Mouse (Mus musculus): ENCODE measurements around the gene Mcrip2. TPM values are rescaled to one million over a fixed set of nuclear protein-coding genes. Genes with fewer than 3 reads are reported as not detected.
A peak's percentile ranks its signal among the peaks of the same experiment; 100 is the strongest.

Gene Mcrip2
- total RNA-seq, 2 experiments from 2014 or later: 4.2 TPM; not detected in 1

DNA sequence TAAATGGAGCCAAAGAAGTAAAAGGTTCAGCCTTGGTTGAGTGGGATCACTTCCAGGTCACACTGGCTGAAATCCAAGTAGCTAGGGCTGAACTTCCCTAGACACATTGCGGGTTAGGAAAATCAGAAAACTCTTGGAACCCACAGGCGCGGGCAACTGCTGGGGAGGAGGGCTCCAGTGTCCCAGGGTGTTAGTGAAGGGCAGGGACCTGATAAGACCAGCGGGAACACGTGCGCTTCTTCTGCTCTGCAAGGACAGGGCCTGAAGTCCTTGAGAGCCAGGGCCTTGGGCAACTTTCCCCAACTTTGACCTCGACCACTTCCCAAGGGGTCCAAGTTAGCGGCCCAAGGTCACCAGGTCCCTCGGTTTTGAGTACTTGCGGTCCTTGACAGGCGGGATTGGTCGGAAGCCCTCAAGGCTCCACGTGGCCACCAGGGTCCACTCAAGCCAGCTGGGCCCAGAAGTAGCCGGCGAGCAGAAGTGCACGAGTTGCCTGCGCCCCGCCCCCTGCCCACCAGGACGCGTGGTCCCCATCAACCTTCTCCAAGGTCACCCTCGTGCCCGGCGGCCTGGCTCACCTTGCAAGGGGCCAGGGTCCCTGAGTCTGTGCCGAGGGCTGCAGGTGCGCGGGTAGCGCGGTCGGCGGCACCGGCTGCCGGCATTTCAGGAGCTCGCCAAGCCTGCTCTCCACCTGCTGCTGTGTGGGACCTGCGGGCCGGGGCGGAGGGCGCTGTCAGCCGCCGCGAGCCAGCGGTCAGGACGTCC is 546 bp downstream of the Mcrip2 start:
- ATAC-seq (replicated peaks; ENCODE audit: low FRiP score, poor library complexity, severe bottlenecking): peak; percentile 61

DNA sequence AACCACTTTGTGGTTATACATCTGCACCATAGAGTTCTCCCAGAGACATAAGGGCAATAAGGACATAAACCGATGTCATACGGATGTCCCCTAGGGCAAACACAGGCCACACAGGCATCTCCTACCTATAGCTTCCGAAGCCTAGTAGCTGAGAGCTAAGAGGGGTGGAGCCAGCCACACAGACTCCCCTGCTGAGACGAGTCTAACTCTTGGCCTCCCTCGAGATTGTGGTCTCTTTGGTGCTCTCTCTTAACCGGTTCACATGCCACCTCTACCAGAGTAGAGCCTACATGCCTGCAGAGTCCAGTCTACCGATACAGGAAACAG is 1.1 kb downstream of the Mcrip2 start:
- no peak for ATAC-seq (replicated peaks; ENCODE audit: low FRiP score, poor library complexity, severe bottlenecking)

DNA sequence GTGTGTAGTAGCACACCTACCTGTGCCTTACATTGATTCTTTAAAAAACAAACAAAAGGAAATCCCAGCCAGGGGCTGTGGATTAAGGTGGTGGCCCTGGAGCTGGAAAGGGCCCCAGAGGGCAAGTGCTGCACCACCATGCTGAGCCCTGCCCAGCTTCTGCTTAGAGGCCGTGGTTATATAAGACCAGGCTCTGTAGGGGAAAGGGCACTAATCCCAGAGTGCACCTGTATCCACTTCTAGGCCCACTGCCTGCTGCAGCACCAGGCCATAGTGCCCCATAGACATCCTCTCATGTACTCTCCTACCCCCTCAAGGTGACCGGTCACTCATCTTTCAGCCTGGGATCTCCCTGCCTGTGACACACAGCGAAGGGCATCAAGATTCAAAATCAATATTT is 2.4 kb downstream of the Mcrip2 start:
- ATAC-seq (replicated peaks; ENCODE audit: low FRiP score, poor library complexity, severe bottlenecking): no peak

DNA sequence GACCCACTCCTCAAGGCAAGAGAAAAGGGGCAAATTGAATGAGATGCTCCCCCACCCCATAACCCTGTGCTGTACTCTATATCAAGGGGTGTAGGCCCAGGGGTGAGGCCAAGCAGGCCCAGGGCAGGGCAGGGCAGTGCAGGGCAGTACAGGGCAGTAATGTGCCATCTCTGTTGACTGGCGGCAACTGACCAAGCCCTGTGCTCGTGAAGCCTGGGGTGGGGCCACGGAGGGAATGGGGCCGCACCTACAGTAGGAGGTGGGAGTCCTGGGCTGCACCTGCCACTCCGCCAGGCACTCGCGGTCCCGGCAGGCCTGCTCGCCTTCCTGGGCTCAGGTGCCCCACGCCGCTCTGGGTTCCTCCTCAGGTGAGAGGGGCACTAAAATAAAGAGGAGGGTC is 3.3 kb downstream of the Mcrip2 start:
- ATAC-seq (replicated peaks; ENCODE audit: low FRiP score, poor library complexity, severe bottlenecking): no peak

DNA sequence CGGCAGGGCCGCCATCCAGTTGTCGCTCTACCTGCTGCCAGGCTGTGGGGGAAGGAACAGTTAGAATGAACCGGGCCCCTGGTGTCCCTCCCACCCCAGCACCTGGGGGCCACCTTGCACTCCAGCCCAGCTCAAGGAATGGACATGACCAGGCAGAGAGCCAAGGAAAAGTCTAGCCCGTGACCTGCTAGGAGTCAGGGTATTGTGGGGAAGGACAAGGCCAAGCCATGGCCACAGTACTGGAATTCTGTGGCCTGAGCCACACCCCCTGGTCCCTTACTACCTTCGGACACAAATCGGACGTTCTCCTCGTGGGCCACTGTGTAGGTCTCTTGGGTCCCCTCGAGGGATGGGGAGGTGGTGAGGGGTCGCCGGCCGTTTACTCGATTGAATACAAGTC is 4.3 kb downstream of the Mcrip2 start:
- no peak for ATAC-seq (replicated peaks; ENCODE audit: low FRiP score, poor library complexity, severe bottlenecking)

DNA sequence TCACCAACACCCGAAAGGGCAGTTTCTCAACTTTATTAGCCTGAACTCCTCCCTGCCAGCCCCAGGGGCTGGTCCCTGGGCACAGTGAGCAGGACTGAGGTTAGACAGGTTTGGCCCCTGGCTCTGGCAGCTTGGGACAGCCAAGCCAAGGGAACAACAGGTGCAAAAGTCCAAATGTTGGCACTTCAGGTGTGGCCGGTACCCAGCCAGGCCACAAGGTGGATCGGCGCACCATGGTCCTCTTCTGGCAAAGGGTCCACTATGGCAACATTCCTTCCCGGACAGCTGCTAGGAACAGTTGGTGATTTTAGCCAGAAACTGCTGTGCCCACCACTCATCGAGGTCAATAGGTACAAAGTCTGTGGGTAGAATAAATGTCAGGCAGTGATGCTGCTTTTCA is 4.9 kb downstream of the Mcrip2 start:
- ATAC-seq (replicated peaks; ENCODE audit: low FRiP score, poor library complexity, severe bottlenecking): no peak

DNA sequence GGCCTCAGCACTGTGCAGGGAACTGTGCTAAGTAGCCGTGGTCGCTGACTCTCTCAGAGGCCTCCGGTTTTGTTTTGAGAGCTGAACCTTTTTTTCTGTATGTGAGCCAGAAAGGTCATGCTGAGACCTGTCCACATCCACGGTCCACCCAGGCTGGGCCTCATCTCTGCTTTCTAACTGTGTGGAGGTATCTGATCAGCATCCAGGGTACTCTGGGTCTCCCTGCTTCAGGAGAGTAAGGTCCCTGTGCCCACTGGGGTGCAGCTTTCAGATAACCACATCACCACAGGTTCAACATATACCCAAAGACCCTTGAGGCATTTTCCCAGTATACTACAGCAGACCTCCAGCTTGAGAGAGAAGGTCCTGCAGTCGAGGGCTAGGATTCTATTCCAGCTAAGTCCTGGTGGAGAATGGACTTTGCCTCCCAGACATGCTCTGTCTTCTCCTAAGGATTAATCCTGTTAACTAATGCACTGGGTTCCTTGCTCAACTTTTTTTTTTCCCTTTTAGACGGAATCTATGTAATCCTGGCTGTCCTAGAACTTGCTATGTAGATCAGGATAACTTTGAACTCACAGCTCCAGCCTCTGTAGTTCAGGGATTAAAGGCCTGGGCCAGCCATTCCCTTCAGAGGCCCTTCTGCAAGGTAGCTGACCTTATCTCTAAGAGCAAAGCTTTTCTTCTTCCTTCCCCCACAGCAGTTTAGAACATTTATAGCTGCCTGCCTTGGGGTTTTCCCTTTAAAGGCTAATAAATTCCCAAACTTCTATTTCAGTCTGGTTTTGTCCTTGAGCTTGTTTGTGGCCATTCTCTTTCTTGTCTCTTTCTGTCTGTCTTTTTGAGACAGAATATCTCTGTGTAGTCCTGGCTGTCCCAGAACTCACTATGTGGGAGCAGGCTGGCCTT is 6.6 kb downstream of the Mcrip2 start:
- no peak for ATAC-seq (replicated peaks; ENCODE audit: low FRiP score, poor library complexity, severe bottlenecking)

DNA sequence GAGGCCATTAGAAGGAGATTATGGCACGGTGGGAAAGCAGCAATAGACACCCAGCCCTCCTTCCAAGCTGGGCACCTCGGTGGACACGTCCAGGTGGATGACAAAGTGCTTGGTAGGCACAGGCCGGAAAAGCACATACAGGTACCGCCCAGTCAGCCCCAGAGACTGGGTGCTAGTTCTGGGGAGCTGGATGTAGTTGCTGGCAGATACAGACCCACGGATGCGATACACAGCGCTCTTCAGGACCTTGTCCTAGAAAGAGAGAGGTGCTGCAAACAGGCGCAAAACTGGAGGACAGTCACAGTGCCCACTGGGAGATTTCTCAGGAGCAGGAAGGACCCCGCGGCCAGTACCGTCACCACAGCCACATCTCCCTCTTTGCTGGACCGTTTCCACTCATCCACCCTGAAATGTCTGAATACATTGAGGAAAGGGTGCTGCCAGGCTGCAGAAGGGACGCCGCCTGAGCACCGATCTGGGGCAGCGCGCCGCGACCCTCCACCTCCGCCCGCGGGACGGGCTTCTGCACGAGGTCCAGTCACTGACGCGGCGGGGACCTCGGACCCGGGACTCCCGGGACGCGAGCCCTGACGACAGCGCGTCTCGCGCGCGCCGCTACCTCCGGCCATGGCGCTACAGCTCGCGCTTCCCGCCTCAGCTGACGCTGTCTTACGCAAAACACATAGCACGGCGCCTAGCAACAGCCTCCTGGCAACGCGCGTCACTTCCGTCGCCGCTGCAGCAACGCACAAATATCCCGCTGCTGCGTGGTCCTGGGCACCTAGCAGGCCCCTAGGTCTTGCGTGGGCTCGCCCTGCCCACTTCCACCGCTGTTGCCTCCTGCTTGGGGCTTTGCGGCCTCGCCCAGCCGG is 7.5 kb downstream of the Mcrip2 start, which contains the start of gene Wdr90:
TSS of gene Wdr90 (minus strand) at position 670 of the 872 bp plus-strand sequence.
- ATAC-seq (replicated peaks; ENCODE audit: low FRiP score, poor library complexity, severe bottlenecking): peak; percentile 94

DNA sequence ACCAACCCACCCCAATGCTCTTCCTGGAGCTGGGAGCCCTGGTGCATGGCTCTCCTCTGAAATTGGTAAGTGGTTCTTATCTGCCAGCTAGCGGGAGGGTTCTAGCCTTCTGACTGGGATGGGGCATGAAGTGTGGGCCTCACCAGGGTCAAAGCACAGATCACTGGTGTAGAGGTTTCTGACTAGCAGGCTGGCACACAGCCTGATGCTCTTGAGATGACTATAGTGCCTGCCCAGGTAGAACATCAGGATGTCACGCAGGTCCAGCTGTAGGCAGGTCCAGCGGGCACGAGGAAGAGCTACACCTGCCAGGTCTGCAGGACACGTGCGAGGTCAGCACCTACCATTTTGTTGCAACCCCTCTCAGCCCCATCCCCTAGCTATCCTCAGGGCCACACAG is 8.3 kb downstream of the Mcrip2 start:
- no peak for ATAC-seq (replicated peaks; ENCODE audit: low FRiP score, poor library complexity, severe bottlenecking)

DNA sequence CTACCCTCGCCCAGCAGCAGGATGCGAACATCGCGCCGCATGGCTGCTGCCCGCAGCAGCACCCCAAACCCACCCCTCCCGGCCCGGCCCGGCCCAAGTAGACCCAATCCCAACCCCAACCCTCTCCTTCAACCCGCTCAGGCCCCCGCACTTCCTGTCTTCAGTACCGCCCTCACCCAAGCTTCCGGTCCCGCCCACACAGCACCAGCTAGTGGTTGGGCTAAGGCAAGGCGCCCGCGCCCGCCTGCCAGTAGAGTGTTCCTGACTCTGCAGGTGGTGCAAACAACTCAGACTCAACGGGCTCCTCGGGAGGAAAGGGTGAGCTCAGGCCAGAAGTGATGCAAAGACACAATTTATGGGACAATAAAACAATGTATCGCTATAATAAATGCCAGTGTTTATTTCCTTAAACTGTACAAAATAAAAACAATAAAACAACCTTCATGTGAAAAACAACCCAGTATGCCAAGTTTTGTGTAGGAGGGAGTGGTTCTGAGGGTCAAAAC is 24.1 kb downstream of the Mcrip2 start, which contains the start of gene Rhot2:
TSS of gene Rhot2 (minus strand) at position 456 of the 506 bp plus-strand sequence.
- ATAC-seq (replicated peaks; ENCODE audit: low FRiP score, poor library complexity, severe bottlenecking): peak; percentile 92

DNA sequence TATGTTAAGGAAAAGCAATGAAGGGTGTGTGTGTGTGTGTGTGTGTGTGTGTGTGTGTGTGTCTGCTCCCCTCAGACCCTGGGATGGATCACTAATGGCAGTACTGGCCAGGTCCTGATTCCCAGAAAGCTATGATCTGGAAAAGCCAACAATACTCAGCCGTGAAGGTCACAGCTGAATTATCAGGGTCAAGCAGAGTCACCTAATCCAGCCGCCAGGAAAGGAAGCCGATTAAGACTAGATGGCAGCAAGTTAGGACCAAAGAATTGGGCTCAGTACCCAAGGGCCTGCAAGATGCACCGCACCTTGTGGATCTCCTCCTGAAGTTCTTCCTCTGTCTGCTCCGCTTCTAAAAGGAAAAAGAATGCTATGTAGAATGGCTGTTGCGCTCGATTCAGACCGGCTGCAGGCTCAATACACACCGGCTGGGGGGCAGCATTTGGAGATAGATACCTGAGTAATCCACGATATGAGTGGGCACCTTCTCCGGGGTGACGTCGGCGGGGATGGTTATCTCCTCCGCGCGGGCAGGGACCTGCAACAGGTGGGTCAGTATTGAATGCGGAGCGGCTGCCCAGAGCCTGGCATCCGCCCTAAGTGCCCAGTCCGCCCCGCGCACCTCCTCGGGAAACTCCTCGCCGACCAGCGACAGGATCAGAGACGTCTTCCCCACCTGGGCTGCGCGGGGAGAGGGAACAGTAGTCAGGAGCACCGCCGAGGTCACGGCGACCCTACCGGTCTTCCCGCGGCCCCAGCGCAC is 24.7 kb downstream of the Mcrip2 start:
- ATAC-seq (replicated peaks; ENCODE audit: low FRiP score, poor library complexity, severe bottlenecking): peak; percentile 41

DNA sequence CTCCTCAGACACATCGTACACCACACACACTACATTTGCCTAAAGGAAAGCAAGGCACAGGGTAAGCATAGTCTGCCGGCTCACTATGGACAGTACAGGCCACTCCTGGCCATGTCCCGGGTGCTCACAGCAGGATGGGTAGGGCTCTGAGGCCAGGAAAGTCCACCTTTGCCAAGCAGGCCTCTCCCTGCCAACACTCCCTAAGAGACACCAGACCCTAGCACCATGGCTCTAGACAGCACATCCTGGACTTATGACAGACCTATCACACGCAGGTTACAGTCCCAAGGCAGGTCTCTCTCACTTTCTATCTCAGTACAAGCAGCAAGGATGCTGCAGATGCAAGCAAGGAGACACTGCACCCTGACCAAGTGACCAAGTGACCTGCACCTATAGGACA is 25.4 kb downstream of the Mcrip2 start:
- ATAC-seq (replicated peaks; ENCODE audit: low FRiP score, poor library complexity, severe bottlenecking): no peak

DNA sequence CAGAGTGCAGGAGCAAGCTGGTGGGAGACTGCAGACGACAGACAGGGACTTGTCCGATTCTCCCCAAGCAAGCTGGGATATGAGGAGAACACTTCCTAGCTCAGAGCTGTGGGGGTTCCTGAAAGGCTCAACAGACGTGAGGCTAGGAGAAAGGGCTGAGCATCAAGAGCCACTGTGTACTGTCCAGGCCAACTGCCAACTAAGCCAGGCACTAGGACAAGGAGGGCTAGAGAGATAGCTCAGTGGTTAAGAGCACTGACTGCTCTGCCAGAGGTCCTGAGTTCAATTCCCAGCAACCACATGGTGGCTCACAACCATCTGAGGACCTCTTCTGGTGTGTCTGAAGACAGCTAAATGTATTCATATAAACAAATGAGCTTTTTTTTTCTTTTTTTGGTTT is 26.1 kb downstream of the Mcrip2 start:
- no peak for ATAC-seq (replicated peaks; ENCODE audit: low FRiP score, poor library complexity, severe bottlenecking)

DNA sequence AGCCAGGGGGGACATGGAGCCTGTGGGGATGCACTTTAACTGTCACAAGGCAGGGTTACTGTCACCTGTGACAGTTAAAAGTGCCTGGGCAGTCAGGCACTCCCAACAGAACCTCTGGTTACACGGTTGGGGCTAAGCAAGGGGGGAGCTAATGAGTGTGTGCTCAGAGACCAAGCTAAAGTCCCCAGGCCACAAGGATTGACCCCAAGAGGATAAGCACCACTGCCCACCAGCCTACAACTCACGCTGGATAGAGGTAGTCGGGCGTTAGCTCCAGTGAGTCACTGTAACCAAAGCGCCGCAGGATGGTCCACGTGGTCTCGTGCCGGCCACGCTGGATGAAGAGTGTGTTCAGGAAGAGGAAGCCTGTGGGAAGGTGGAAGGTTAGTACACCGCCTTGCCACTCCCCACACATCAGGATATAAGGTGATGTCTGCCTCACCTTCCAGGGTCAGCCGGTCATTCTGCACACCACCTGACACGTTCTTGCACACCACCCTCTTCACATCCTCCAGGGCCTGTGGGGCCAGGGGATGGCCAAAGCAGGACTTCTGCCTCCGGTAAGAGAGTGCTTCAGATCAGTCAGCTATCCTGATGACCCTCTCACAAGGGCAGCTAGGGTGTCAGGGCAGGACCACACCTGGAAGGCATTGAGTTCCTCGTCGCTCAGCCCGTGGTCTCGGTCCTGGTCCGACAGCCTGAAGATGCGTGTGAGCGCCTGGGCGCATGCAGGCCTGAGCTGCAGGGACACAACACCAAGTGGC is 27.3 kb downstream of the Mcrip2 start, which contains the start of gene Gm20683:
TSS of gene Gm20683 (minus strand) at position 647 of the 764 bp plus-strand sequence.
- ATAC-seq (replicated peaks; ENCODE audit: low FRiP score, poor library complexity, severe bottlenecking): no peak

DNA sequence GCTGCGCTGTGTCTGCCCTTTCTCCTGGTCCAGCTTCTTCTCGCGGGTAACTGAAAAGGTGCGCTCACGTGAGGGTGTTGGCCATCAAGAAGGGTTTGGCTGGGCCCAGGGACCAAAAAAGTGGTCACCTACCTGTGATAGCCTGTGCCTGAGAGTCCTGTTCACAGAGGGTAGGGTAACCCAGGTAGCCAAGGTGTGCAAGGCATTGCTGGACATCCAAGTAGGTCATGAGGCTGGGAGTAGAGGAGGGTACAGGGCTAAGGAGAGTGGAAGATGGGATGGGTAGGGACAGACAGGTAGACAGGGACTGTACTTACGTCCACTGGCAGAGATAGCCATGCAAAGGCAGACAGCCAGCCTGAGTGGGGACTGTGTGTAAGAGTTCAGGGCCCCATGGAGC is 28.0 kb downstream of the Mcrip2 start:
- no peak for ATAC-seq (replicated peaks; ENCODE audit: low FRiP score, poor library complexity, severe bottlenecking)

DNA sequence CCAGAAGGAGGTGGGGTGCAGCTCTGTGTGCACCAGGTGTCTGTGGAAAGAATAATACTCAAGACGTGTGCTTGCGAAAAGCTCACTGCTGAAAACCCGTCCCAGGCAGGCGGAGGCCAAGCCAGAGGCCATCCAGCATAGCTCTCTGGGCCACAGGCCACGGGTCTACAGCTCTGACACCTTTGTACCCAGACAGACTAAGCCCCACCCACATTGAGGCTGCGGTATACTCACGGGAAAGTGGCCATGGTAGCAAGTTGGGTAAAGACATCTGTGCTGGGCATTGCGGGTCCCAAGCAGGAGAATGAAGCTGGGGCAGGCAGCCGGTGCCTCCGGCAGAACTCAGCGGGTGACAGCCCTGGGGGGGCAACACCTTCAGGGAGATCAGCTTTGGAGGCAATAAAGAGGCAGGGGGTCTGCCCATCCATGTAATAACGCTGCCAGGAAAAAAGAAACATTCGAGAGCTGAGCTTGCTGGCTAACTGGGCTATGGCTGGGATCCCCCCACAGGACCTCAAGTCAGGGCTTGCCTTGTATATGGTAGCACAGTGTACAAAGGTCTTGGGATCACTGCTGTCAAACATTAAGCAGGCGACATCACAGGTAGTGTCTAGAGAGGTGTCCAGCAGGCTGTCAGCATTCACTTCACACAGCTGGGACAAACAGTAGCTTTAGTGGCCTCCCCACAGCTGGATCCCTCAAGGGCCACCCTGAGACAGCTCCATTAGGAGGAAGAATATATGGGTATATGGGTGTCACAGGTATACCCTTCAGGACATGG is 28.9 kb downstream of the Mcrip2 start:
- no peak for ATAC-seq (replicated peaks; ENCODE audit: low FRiP score, poor library complexity, severe bottlenecking)

DNA sequence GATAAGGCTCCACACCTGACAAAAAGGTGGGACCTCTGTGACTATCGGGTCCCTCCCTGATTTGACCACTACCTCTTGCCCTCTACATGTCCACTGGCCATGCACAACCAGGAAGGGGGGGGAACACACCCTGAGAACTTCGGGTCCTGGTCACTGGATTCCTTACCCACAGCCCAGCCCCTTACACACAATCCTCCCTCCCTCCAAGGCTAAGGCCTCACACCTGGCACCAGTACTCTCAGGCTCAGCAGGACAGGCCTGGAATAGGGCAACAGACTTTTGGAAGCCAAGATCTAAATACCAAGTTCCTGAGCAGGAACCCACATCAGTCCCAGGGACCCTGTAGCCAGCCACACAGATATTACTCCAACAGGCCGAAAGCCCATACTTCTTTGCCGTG is 29.7 kb downstream of the Mcrip2 start:
- ATAC-seq (replicated peaks; ENCODE audit: low FRiP score, poor library complexity, severe bottlenecking): no peak

DNA sequence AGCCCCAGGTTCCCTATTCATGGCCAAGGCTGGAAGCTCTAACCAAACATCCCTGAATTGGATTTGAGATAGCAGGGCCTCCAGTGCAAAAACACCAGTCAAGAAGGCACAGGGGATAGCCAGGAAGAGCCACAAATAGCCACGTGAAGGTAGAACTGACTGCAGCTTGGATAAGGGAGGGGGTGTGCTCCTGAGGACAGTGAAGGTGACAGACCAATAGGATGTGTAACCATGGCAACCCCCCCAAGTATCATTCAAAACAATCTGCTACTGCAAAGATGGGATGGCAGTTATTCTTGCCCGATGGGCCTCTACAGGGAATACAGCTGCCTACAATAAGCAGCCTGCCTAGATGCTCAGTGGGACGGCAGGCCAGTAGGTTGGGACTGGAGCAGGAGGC is 31.0 kb downstream of the Mcrip2 start:
- no peak for ATAC-seq (replicated peaks; ENCODE audit: low FRiP score, poor library complexity, severe bottlenecking)

Measured in erythroid progenitor cell, adult 5-6 weeks (primary cell).